Mouse (Mus musculus) intestine, embryonic 15.5 days (tissue): ENCODE measurements around the gene Ube2l3. TPM values are rescaled to one million over a fixed set of nuclear protein-coding genes. Genes with fewer than 3 reads are reported as not detected.

ENCODE experiments used
- microRNA counts: library from miRNA; unstranded; fragments of <30 nt; microRNA quantifications from one replicate; lab custom pipeline; 2016
- polyA plus RNA-seq: library from polyadenylated mRNA; unstranded; fragments of >200 nt; fragmentation: Nextera tagmentation; extraction: Ambion mirVana; gene quantifications from 2 replicates; pipeline ENCODE4 v1.2.1, GENCODE M21; 2015

Ube2l3 gene
- polyA plus RNA-seq, 1 experiment from 2014 or later = 386 TPM

MicroRNAs within 50 kb of the gene (microRNA counts, 519-probe panel; counts per million panel counts)
- microRNA mmu-miR-130b (lab: Ali Mortazavi, UCI) (3,796 counts per million, percentile 92 among the panel's probes with 10 or more counts), microRNA mmu-miR-301b (lab: Ali Mortazavi, UCI) (2,331 counts per million, percentile 61 among the panel's probes with 10 or more counts)

Other genes with a start within 250 kb of the Ube2l3 start
- gene Mapk1, start 219.3 kb downstream of the Ube2l3 start, polyA plus RNA-seq = 149 and 158 TPM in 2 replicates
- 13.7 and 17.1 TPM in 2 replicates for gene Ypel1, start 133.0 kb downstream of the Ube2l3 start, polyA plus RNA-seq
- gene Ppil2, start 91.4 kb downstream of the Ube2l3 start, polyA plus RNA-seq = 121 and 129 TPM in 2 replicates
- gene 2610318N02Rik, start 77.5 kb downstream of the Ube2l3 start, polyA plus RNA-seq = 34.5 and 39.0 TPM in 2 replicates
- gene Sdf2l1, start 70.3 kb downstream of the Ube2l3 start, polyA plus RNA-seq = 134 and 192 TPM in 2 replicates
- gene Ydjc, start 58.0 kb downstream of the Ube2l3 start, polyA plus RNA-seq = 33.5 and 35.1 TPM in 2 replicates
- gene Ccdc116, start 55.4 kb downstream of the Ube2l3 start, polyA plus RNA-seq = 1.9 and 2.3 TPM in 2 replicates
- 0.57 and 0.67 TPM in 2 replicates for gene Rimbp3, start 6.0 kb upstream of the Ube2l3 start, polyA plus RNA-seq
- 5.8 and 6.0 TPM in 2 replicates for gene Hic2, start 30.9 kb upstream of the Ube2l3 start, polyA plus RNA-seq
- 12.7 and 17.6 TPM in 2 replicates for gene Tmem191c, start 73.4 kb upstream of the Ube2l3 start, polyA plus RNA-seq
- 3.1 and 4.2 TPM in 2 replicates for gene Serpind1, start 128.7 kb upstream of the Ube2l3 start, polyA plus RNA-seq
- 13.5 and 14.4 TPM in 2 replicates for gene Snap29, start 203.3 kb upstream of the Ube2l3 start, polyA plus RNA-seq
- 25.9 and 30.1 TPM in 2 replicates for gene Pi4ka, start 203.7 kb upstream of the Ube2l3 start, polyA plus RNA-seq
- gene Crkl, start 249.3 kb upstream of the Ube2l3 start, polyA plus RNA-seq = 53.3 and 57.8 TPM in 2 replicates